Mouse (Mus musculus): ENCODE measurements around the gene Mta3. TPM values are rescaled to one million over a fixed set of nuclear protein-coding genes. Genes with fewer than 3 reads are reported as not detected.
A peak's percentile ranks its signal among the peaks of the same experiment; 100 is the strongest.

The Mta3 gene
- polyA plus RNA-seq, 1 experiment from 2014 or later = 43.6 TPM

DNA sequence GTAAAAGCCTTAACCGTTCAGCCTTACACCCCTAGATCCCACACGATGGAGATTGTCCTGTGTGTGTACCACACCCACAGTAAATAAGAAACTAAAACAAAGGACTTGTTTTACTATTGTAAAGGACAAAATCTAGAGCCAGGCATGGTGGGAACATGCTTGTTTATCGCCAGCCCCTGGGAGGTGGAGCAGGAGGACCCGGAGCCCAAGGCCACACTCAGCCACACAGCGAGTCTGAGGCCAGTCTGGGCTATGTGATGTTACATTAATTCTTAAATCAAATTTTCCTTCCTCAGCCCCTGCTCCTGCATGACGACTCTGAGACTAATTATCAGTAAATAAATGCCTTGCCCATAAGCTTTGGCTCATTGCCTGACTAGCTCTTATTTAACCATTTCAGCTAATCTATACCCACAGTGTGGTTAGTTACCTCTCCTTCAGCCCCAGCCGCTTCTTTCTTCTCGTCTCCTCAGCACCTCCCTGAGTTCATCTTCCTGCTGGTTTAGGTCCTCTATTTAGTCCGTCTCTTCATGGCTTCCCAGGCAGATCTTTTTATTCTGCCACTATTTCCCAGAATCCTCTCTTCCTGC, 71.6 kb downstream of the Mta3 start:
- no peak overlapping the region for H3K9ac ChIP-seq (ENCODE audit: low read length)
- no peaks in the 10 kb centered on the region for H3K27me3 ChIP-seq (ENCODE audit: control insufficient read depth, insufficient read depth, low read length)
- H3K4me2 ChIP-seq (ENCODE audit: low read depth, low read length) = no peak overlapping the region
- 82% methylated on average over 9 of the region's 9 CpGs for WGBS
- H3K9me3 ChIP-seq (replicated peaks; ENCODE audit: control insufficient read depth, low read length) = no peaks in the 10 kb centered on the region
- H3K27ac ChIP-seq (ENCODE audit: low read length) = no peak overlapping the region
- no peak overlapping the region for H3K4me3 ChIP-seq (ENCODE audit: low read length)
- ATAC-seq (replicated peaks; ENCODE audit: extremely low read depth, insufficient read depth, low FRiP score) = no peak
- no peaks in the 10 kb centered on the region for H3K4me1 ChIP-seq (ENCODE audit: control insufficient read depth, insufficient read depth, low read length)
- H3K36me3 ChIP-seq (ENCODE audit: control insufficient read depth, insufficient read depth) = peaks cover 7% of the 10 kb centered on the region

DNA sequence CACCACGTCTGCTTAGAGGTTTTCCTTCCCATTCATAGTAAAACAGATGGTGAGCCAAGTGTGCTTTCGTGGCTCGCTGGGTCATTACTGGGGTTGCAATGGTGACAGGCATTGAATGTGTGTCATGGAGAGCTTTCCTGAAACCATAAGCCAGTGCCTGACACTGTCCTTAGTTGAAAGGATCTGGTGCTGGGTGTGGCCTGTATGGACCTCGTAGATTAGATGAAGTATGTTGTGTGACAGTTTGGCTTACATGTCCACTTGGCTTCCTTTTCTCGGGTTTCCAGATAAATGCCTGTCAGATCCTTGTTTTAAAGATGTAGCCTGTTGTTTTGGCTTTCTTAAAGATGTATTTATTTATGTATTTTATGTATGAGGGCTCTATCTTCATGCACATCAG, 74.3 kb downstream of the Mta3 start:
- no peaks in the 10 kb centered on the region for H3K4me1 ChIP-seq (ENCODE audit: control insufficient read depth, insufficient read depth, low read length)
- no peak overlapping the region for H3K4me2 ChIP-seq (ENCODE audit: low read depth, low read length)
- H3K27ac ChIP-seq (ENCODE audit: low read length) = no peak overlapping the region
- H3K4me3 ChIP-seq (ENCODE audit: low read length) = no peak overlapping the region
- H3K27me3 ChIP-seq (ENCODE audit: control insufficient read depth, insufficient read depth, low read length) = no peaks in the 10 kb centered on the region
- H3K36me3 ChIP-seq (ENCODE audit: control insufficient read depth, insufficient read depth) = peaks cover 18% of the 10 kb centered on the region
- H3K9me3 ChIP-seq (replicated peaks; ENCODE audit: control insufficient read depth, low read length) = no peaks in the 10 kb centered on the region
- H3K9ac ChIP-seq (ENCODE audit: low read length) = no peak overlapping the region
- WGBS = 81% methylated on average over 5 of the region's 5 CpGs
- no peak for ATAC-seq (replicated peaks; ENCODE audit: extremely low read depth, insufficient read depth, low FRiP score)

DNA sequence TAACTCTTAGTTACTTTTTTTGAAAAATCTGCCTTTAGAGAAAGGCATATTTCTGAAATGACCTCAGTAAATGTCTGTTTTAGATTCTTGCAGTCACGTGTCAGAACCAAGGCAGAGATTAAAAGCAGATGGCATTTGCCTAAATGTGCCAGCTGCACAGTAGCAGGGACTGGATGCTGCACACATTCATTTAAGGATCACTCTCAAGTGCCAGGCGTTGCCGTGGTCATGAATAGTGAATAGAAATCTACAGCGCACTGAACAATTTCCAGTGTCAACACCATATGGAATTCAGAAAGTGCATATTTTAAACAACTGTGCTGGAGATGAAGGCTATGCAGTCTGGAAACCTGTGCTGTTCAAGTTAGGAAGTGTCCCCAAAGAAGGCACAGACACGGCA, 76.8 kb downstream of the Mta3 start:
- Histone ChIP-seq H3K9me3 (replicated peaks; ENCODE audit: control insufficient read depth, low read length) (no peaks in the 10 kb centered on the region), H3K9ac (ENCODE audit: low read length) (no peak overlapping the region), H3K4me2 (ENCODE audit: low read depth, low read length) (no peak overlapping the region), H3K27me3 (ENCODE audit: control insufficient read depth, insufficient read depth, low read length) (no peaks in the 10 kb centered on the region), H3K4me1 (ENCODE audit: control insufficient read depth, insufficient read depth, low read length) (no peaks in the 10 kb centered on the region), H3K27ac (ENCODE audit: low read length) (no peak overlapping the region), H3K4me3 (ENCODE audit: low read length) (no peak overlapping the region), H3K36me3 (ENCODE audit: control insufficient read depth, insufficient read depth) (peaks cover 11% of the 10 kb centered on the region; the same call in 1 of the 2 replicates)
- 64% methylated on average over 5 of the region's 5 CpGs for whole genome bisulfite sequencing
- ATAC-seq (replicated peaks; ENCODE audit: extremely low read depth, insufficient read depth, low FRiP score) = no peak

DNA sequence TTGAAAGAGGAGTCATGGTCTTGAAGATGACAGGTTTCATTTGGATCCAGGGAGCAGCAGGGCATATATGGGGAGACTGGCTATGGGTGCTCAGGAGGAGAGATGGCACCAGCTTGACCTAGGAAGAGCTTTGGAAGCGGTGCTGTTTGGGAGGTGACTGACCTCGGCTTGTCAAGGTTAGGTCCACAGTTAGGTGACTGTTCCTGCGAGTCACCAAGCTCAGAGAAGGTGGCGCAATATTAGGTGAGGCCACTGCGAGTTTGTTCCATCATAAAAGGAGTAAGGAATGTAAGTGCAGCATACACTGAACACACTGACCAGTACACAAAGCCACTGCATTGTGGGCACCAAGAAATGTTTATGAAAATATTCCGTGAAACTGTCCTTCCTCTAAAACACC, 80.5 kb downstream of the Mta3 start:
- Histone ChIP-seq H3K9ac (ENCODE audit: low read length) (no peak overlapping the region), H3K4me1 (ENCODE audit: control insufficient read depth, insufficient read depth, low read length) (no peaks in the 10 kb centered on the region), H3K36me3 (ENCODE audit: control insufficient read depth, insufficient read depth) (peaks cover 24% of the 10 kb centered on the region), H3K9me3 (replicated peaks; ENCODE audit: control insufficient read depth, low read length) (no peaks in the 10 kb centered on the region), H3K27ac (ENCODE audit: low read length) (no peak overlapping the region), H3K27me3 (ENCODE audit: control insufficient read depth, insufficient read depth, low read length) (no peaks in the 10 kb centered on the region), H3K4me3 (ENCODE audit: low read length) (no peak overlapping the region), H3K4me2 (ENCODE audit: low read depth, low read length) (no peak overlapping the region)
- ATAC-seq (replicated peaks; ENCODE audit: extremely low read depth, insufficient read depth, low FRiP score) = no peak
- 96% methylated on average over 6 of the region's 6 CpGs for WGBS

DNA sequence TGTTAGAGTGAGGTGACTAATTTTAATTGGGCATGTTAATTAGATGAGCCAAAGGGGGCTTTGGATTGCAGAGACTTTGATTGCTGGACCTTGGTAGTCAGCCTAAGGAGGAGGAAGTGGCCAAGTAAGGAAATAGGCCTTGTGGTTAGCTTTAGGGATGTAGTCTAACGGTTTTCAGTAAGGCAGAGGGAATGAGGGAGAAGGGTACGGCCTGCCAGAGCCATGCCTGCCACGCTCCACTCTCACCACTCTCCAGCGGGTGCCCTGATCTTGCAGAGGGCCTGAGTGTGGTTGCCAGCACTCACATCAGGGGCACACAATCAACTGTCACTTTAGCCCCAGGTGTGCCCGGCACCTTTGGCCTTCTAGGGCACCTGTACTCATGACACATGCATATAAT, 84.2 kb downstream of the Mta3 start:
- H3K27me3 ChIP-seq (ENCODE audit: control insufficient read depth, insufficient read depth, low read length) = no peaks in the 10 kb centered on the region
- H3K9me3 ChIP-seq (replicated peaks; ENCODE audit: control insufficient read depth, low read length) = no peaks in the 10 kb centered on the region
- peaks cover 19% of the 10 kb centered on the region; the same call in 1 of the 2 replicates for H3K36me3 ChIP-seq (ENCODE audit: control insufficient read depth, insufficient read depth)
- no peak overlapping the region for H3K4me3 ChIP-seq (ENCODE audit: low read length)
- H3K27ac ChIP-seq (ENCODE audit: low read length) = no peak overlapping the region
- ATAC-seq (replicated peaks; ENCODE audit: extremely low read depth, insufficient read depth, low FRiP score) = no peak
- H3K4me2 ChIP-seq (ENCODE audit: low read depth, low read length) = no peak overlapping the region
- H3K9ac ChIP-seq (ENCODE audit: low read length) = no peak overlapping the region
- WGBS = 80% methylated on average over 5 of the region's 5 CpGs
- H3K4me1 ChIP-seq (ENCODE audit: control insufficient read depth, insufficient read depth, low read length) = 0 out of 2 replicates have a peak, but pooled peaks cover 7% of the 10 kb centered on the region

DNA sequence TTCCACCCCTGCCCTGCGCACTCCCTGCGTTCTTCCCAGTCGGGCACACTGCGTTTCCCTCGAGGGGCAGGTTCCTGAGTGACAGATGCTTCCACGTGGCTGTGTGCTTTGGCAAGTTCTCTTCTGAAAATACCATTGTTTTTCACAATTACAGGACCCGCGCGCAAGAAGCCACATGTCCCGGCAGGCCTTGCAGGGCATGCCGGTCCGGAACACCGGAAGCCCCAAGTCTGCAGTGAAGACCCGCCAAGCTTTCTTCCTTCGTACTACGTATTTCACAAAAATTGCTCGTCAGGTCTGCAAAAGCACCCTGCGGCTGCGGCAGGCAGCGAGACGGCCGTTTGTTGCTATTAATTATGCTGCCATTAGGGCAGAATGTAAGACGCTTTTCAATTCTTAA, 86.4 kb downstream of the Mta3 start:
- no peak overlapping the region for H3K27ac ChIP-seq (ENCODE audit: low read length)
- no peak for ATAC-seq (replicated peaks; ENCODE audit: extremely low read depth, insufficient read depth, low FRiP score)
- no peak overlapping the region for H3K4me2 ChIP-seq (ENCODE audit: low read depth, low read length)
- H3K36me3 ChIP-seq (ENCODE audit: control insufficient read depth, insufficient read depth) = peaks cover 19% of the 10 kb centered on the region; the same call in 1 of the 2 replicates
- WGBS = 83% methylated on average over 23 of the region's 23 CpGs
- no peak overlapping the region for H3K9ac ChIP-seq (ENCODE audit: low read length)
- no peak overlapping the region for H3K4me3 ChIP-seq (ENCODE audit: low read length)
- no peaks in the 10 kb centered on the region for H3K9me3 ChIP-seq (replicated peaks; ENCODE audit: control insufficient read depth, low read length)
- no peaks in the 10 kb centered on the region for H3K27me3 ChIP-seq (ENCODE audit: control insufficient read depth, insufficient read depth, low read length)
- H3K4me1 ChIP-seq (ENCODE audit: control insufficient read depth, insufficient read depth, low read length) = 0 out of 2 replicates have a peak, but pooled peaks cover 8% of the 10 kb centered on the region

DNA sequence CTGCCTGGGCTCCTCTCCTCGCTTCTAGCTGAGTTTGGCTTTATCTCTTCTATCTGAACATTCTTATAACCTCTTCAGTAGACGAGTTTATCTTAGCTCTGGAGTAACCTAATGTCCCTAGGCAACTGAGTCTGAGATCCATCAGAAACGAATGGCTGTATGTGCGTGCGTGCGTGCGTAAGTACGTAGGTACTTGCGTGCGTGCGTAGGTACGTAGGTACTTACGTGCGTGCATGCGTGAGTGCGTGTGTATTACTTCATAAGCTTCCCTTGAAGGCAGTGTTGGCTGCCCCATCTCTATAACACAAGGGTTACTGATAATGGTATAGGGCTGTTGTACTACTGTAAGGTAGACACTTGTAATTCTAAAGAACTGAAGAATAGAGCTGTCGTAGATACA, 89.2 kb downstream of the Mta3 start:
- H3K4me1 ChIP-seq (ENCODE audit: control insufficient read depth, insufficient read depth, low read length) = 0 out of 2 replicates have a peak, but pooled peaks cover 8% of the 10 kb centered on the region
- no peak overlapping the region for H3K9ac ChIP-seq (ENCODE audit: low read length)
- H3K9me3 ChIP-seq (replicated peaks; ENCODE audit: control insufficient read depth, low read length) = no peaks in the 10 kb centered on the region
- H3K36me3 ChIP-seq (ENCODE audit: control insufficient read depth, insufficient read depth) = peaks cover 10% of the 10 kb centered on the region; the same call in 1 of the 2 replicates
- no peak for ATAC-seq (replicated peaks; ENCODE audit: extremely low read depth, insufficient read depth, low FRiP score)
- H3K27ac ChIP-seq (ENCODE audit: low read length) = no peak overlapping the region
- H3K4me3 ChIP-seq (ENCODE audit: low read length) = no peak overlapping the region
- WGBS = 89% methylated on average over 17 of the region's 17 CpGs
- no peak overlapping the region for H3K4me2 ChIP-seq (ENCODE audit: low read depth, low read length)
- H3K27me3 ChIP-seq (ENCODE audit: control insufficient read depth, insufficient read depth, low read length) = no peaks in the 10 kb centered on the region

DNA sequence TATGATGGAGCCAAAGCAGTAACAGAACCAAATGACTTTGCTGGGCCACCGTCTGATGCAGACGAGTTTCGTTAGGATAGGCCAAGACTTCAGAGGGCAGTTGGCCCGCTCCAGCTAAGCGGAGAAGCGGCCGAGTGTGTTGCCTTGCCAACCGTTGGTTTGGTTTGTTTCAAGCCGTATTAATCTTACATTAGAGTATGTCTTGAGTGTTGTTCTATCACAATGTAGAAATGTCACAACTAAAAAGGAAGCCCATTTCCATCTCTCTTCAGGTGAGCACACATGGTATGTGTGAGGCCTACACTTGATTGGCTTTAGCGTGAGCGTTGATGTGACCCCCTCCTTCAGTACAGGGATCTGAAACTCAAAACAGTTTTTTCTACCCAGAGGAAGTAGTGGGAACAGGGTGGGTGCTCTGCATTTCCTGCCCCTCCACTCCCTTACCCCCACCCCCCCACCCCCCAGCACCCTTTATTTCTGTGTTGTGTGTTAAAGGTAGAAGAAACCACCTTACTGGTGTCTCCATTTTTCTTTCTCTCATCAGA, 93.6 kb downstream of the Mta3 start:
- no peak for ATAC-seq (replicated peaks; ENCODE audit: extremely low read depth, insufficient read depth, low FRiP score)
- H3K4me2 ChIP-seq (ENCODE audit: low read depth, low read length) = no peak overlapping the region
- WGBS = 94% methylated on average over 11 of the region's 11 CpGs
- H3K36me3 ChIP-seq (ENCODE audit: control insufficient read depth, insufficient read depth) = peaks cover 5% of the 10 kb centered on the region
- no peak overlapping the region for H3K27ac ChIP-seq (ENCODE audit: low read length)
- H3K4me1 ChIP-seq (ENCODE audit: control insufficient read depth, insufficient read depth, low read length) = peaks cover 16% of the 10 kb centered on the region; the same call in 1 of the 2 replicates
- no peaks in the 10 kb centered on the region for H3K27me3 ChIP-seq (ENCODE audit: control insufficient read depth, insufficient read depth, low read length)
- H3K9ac ChIP-seq (ENCODE audit: low read length) = no peak overlapping the region
- no peaks in the 10 kb centered on the region for H3K9me3 ChIP-seq (replicated peaks; ENCODE audit: control insufficient read depth, low read length)
- H3K4me3 ChIP-seq (ENCODE audit: low read length) = no peak overlapping the region

DNA sequence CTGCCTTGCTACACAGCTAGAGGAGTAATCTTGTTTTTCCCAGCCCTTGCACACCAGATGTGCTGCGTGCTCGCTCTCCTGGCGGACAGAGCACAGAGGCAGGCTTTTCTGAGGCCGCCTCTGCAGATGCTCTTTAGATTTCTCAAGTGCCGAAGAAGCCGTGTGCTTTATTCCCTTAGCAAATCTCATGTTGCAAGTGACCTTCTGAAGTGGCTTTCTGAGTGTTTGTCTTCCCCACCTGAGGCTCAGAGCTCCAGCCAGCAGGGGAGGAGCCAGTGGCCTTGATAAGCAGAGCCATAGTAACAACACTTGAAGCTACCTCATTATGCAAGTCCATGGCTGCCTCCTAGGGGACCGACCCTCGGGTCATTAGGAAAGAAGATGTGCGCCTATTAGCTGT, 98.0 kb downstream of the Mta3 start:
- ATAC-seq (replicated peaks; ENCODE audit: extremely low read depth, insufficient read depth, low FRiP score) = no peak; the same call in 1 of the 2 replicates
- Histone ChIP-seq H3K27me3 (ENCODE audit: control insufficient read depth, insufficient read depth, low read length) (no peaks in the 10 kb centered on the region), H3K36me3 (ENCODE audit: control insufficient read depth, insufficient read depth) (peaks cover 16% of the 10 kb centered on the region), H3K27ac (ENCODE audit: low read length) (no peak overlapping the region), H3K4me2 (ENCODE audit: low read depth, low read length) (peak overlapping the region; percentile 40), H3K4me1 (ENCODE audit: control insufficient read depth, insufficient read depth, low read length) (peaks cover 12% of the 10 kb centered on the region; the same call in 1 of the 2 replicates), H3K9ac (ENCODE audit: low read length) (no peak overlapping the region), H3K9me3 (replicated peaks; ENCODE audit: control insufficient read depth, low read length) (no peaks in the 10 kb centered on the region), H3K4me3 (ENCODE audit: low read length) (no peak overlapping the region)
- WGBS = 36% methylated on average over 9 of the region's 9 CpGs

Measured in heart, embryonic 16.5 days (tissue).